Mouse (Mus musculus) MEL (cell line): ENCODE data around the gene Scnn1a. TPM values are rescaled to one million over a fixed set of nuclear protein-coding genes. Genes with fewer than 3 reads are reported as not detected.

Experiments
- DNase-seq: peaks from one replicate; pipeline ENCODE4 v3.0.0; 2011; ENCODE audit warnings: low read depth, low spot score
- H3K27ac ChIP-seq: 2 replicates; pipeline ENCODE4 v1.5.1; 2012; ENCODE audit warnings: low read depth, mild to moderate bottlenecking, control low read depth, low read length, moderate library complexity; ENCODE audit not compliant: control insufficient read depth
- H3K27me3 ChIP-seq, 2 experiments: fragments of 150-350 bp in 1 of 2; sonication (generic) in 1 of 2; 2 replicates each; pipeline ENCODE4 v1.6.1; 2012; ENCODE audit warnings: low read length in 2 of 2, mild to moderate bottlenecking in 2 of 2, improper control_type of control experiment in 1 of 2, moderate library complexity in 1 of 2; ENCODE audit not compliant: insufficient read depth in 2 of 2, control insufficient read depth in 1 of 2
- H3K36me3 ChIP-seq, 2 experiments: 2 replicates each; pipeline ENCODE4 v1.6.1; 2012 to 2014; ENCODE audit warnings: low read length in 2 of 2, improper control_type of control experiment in 1 of 2, inconsistent platforms in 1 of 2, mild to moderate bottlenecking in 1 of 2; ENCODE audit not compliant: insufficient read depth in 2 of 2, control insufficient read depth in 1 of 2
- H3K4me1 ChIP-seq, 2 experiments: fragments of 150-350 bp in 1 of 2; sonication (generic) in 1 of 2; 2 replicates each; pipeline ENCODE4 v1.6.1; 2012; ENCODE audit warnings: low read length in 2 of 2, improper control_type of control experiment in 1 of 2, mild to moderate bottlenecking in 1 of 2; ENCODE audit not compliant: insufficient read depth in 2 of 2, control insufficient read depth in 1 of 2
- H3K4me3 ChIP-seq, 2 experiments: fragments of 150-350 bp in 1 of 2; sonication (generic) in 1 of 2; 2 replicates each; pipeline ENCODE4 v1.5.1; 2012; ENCODE audit warnings: low read depth in 2 of 2, low read length in 2 of 2, mild to moderate bottlenecking in 2 of 2, moderate library complexity in 2 of 2, control low read depth in 1 of 2, improper control_type of control experiment in 1 of 2; ENCODE audit not compliant: control insufficient read depth in 1 of 2, insufficient read depth in 1 of 2
- H3K79me2 ChIP-seq: 2 replicates; pipeline ENCODE4 v1.6.1; 2012; ENCODE audit warnings: mild to moderate bottlenecking, low read length, moderate library complexity; ENCODE audit not compliant: control insufficient read depth, poor library complexity, insufficient read depth
- H3K9ac ChIP-seq: 2 replicates; pipeline ENCODE4 v1.6.1; 2012; ENCODE audit warnings: low read depth, mild to moderate bottlenecking, control low read depth, low read length, moderate library complexity; ENCODE audit not compliant: control insufficient read depth, poor library complexity, severe bottlenecking
- H3K9me3 ChIP-seq: fragments of 150-350 bp; sonication (generic); replicated peaks from 2 replicates; pipeline ENCODE4 v1.6.1; 2012; ENCODE audit warnings: mild to moderate bottlenecking, low read length, improper control_type of control experiment, moderate library complexity; ENCODE audit not compliant: insufficient read depth
- CTCF ChIP-seq, 3 experiments: IDR thresholded peaks in 2 of 3; conservative IDR thresholded peaks in 1 of 3; 2 replicates each; pipeline ENCODE4 v1.5.1; 2011 to 2012; ENCODE audit warnings: low read length in 3 of 3, low read depth in 2 of 3, mild to moderate bottlenecking in 2 of 3, improper control_type of control experiment in 1 of 3, inconsistent platforms in 1 of 3, mixed read lengths in 1 of 3, moderate library complexity in 1 of 3; ENCODE audit not compliant: control insufficient read depth in 1 of 3, insufficient read depth in 1 of 3, poor library complexity in 1 of 3, severe bottlenecking in 1 of 3
- ELF1 ChIP-seq: IDR thresholded peaks from 2 replicates; pipeline ENCODE4 v1.6.1; 2014; ENCODE audit warnings: low read depth, mild to moderate bottlenecking, inconsistent platforms, low read length, improper control_type of control experiment, moderate library complexity
- EP300 ChIP-seq, 2 experiments: IDR thresholded peaks; 2 replicates each; pipeline ENCODE4 v1.6.1; 2011; ENCODE audit warnings: improper control_type of control experiment in 2 of 2, low read length in 2 of 2, low read depth in 1 of 2, mild to moderate bottlenecking in 1 of 2
- GABPA ChIP-seq: IDR thresholded peaks from 2 replicates; pipeline ENCODE4 v1.6.1; 2012; ENCODE audit warnings: low read depth, mild to moderate bottlenecking, inconsistent platforms, low read length, improper control_type of control experiment, moderate library complexity
- GATA1 ChIP-seq: IDR thresholded peaks from 2 replicates; pipeline ENCODE4 v1.6.1; 2011; ENCODE audit warnings: low read depth, low read length, improper control_type of control experiment
- MAFK ChIP-seq: IDR thresholded peaks from 2 replicates; pipeline ENCODE4 v1.6.1; 2011; ENCODE audit warnings: low read depth, mild to moderate bottlenecking, low read length, improper control_type of control experiment, borderline replicate concordance
- MAX ChIP-seq: IDR thresholded peaks from 2 replicates; pipeline ENCODE4 v1.6.1; 2011; ENCODE audit warnings: low read length, improper control_type of control experiment
- MEF2A ChIP-seq: IDR thresholded peaks from 2 replicates; pipeline ENCODE4 v1.6.1; 2014; ENCODE audit warnings: low read depth, mild to moderate bottlenecking, inconsistent platforms, low read length, improper control_type of control experiment; ENCODE audit not compliant: poor library complexity, insufficient replicate concordance, severe bottlenecking; ENCODE audit errors: extremely low read depth
- MYB ChIP-seq: IDR thresholded peaks from 2 replicates; pipeline ENCODE4 v1.6.1; 2011; ENCODE audit warnings: mild to moderate bottlenecking, low read depth, low read length, improper control_type of control experiment
- NRF1 ChIP-seq: IDR thresholded peaks from 2 replicates; pipeline ENCODE4 v1.6.1; 2014; ENCODE audit warnings: low read depth, mild to moderate bottlenecking, inconsistent platforms, low read length, improper control_type of control experiment, moderate library complexity; ENCODE audit not compliant: poor library complexity, insufficient read depth, severe bottlenecking
- POLR2A ChIP-seq, 2 experiments: IDR thresholded peaks; 2 replicates each; pipeline ENCODE4 v1.6.1; 2011 to 2012; ENCODE audit warnings: low read length in 2 of 2, mild to moderate bottlenecking in 2 of 2, control low read depth in 1 of 2, improper control_type of control experiment in 1 of 2, low read depth in 1 of 2, moderate library complexity in 1 of 2; ENCODE audit not compliant: control insufficient read depth in 1 of 2, insufficient read depth in 1 of 2, poor library complexity in 1 of 2
- POLR2AphosphoS2 ChIP-seq: IDR thresholded peaks from 2 replicates; pipeline ENCODE4 v1.6.1; 2011; ENCODE audit warnings: low read length, improper control_type of control experiment
- POLR2AphosphoS5 ChIP-seq: IDR thresholded peaks from 2 replicates; pipeline ENCODE4 v1.6.1; 2012; ENCODE audit warnings: low read depth, borderline replicate concordance, mild to moderate bottlenecking, inconsistent platforms, low read length, moderate library complexity, mixed read lengths
- RAD21 ChIP-seq: IDR thresholded peaks from 2 replicates; pipeline ENCODE4 v1.6.1; 2011; ENCODE audit warnings: mild to moderate bottlenecking, low read depth, low read length, improper control_type of control experiment
- RCOR1 ChIP-seq: IDR thresholded peaks from 2 replicates; pipeline ENCODE4 v1.6.1; 2012; ENCODE audit warnings: low read depth, mild to moderate bottlenecking, inconsistent platforms, low read length, improper control_type of control experiment
- SIN3A ChIP-seq: IDR thresholded peaks from 2 replicates; pipeline ENCODE4 v1.6.1; 2012; ENCODE audit warnings: low read length, improper control_type of control experiment, inconsistent platforms
- SMC3 ChIP-seq: IDR thresholded peaks from 2 replicates; pipeline ENCODE4 v1.6.1; 2011; ENCODE audit warnings: low read depth, low read length, improper control_type of control experiment
- TBP ChIP-seq: IDR thresholded peaks from 2 replicates; pipeline ENCODE4 v1.8.0; 2011; ENCODE audit warnings: low read depth, low read length, improper control_type of control experiment
- TCF12 ChIP-seq: IDR thresholded peaks from 2 replicates; pipeline ENCODE4 v1.6.1; 2014; ENCODE audit warnings: low read depth, mild to moderate bottlenecking, inconsistent platforms, low read length, improper control_type of control experiment, moderate library complexity
- ZKSCAN1 ChIP-seq: IDR thresholded peaks from 2 replicates; pipeline ENCODE4 v1.6.1; 2012; ENCODE audit warnings: low read depth, mild to moderate bottlenecking, inconsistent platforms, low read length, improper control_type of control experiment, moderate library complexity
- ZMIZ1 ChIP-seq: IDR thresholded peaks from 2 replicates; pipeline ENCODE4 v1.6.1; 2012; ENCODE audit warnings: low read depth, mild to moderate bottlenecking, inconsistent platforms, low read length, improper control_type of control experiment, moderate library complexity
- ZNF384 ChIP-seq: IDR thresholded peaks from 2 replicates; pipeline ENCODE4 v1.6.1; 2012; ENCODE audit warnings: low read depth, mild to moderate bottlenecking, inconsistent platforms, low read length, improper control_type of control experiment
- polyA plus RNA-seq, 2 experiments: library from polyadenylated mRNA; stranded (reverse) in 1 of 2; unstranded in 1 of 2; fragments of >175 nt in 1 of 2; fragments of >200 nt in 1 of 2; gene quantifications; 2 replicates each; pipeline versions ENCODE4 v1.2.1 to v1.2.4; 2012; ENCODE audit warnings: low replicate concordance in 2 of 2, low read depth in 1 of 2; ENCODE audit not compliant: insufficient read length in 2 of 2, insufficient read depth in 1 of 2, missing spikeins in 1 of 2
- total RNA-seq: library from RNA; depleted of rRNA; stranded (reverse); fragments of 300-350 nt; gene quantifications from 2 replicates; pipeline ENCODE4 v1.2.3, GENCODE M21; 2012

Gene Scnn1a
- total and polyA plus RNA-seq, 3 experiments = 0.50 TPM; not detected in 2

- Histone ChIP-seq H3K27me3 (peaks cover 0 to 2% of the 10 kb centered on the region in 2 experiments; a peak in 2 of 4 replicates), H3K27ac (no peak overlapping the region), H3K4me3 (no peak overlapping the region), H3K9me3 (no peaks in the 10 kb centered on the region), H3K36me3 (no peaks in the 10 kb centered on the region), H3K4me1 (no peaks in the 10 kb centered on the region), H3K79me2 (no peaks in the 10 kb centered on the region), H3K9ac (no peak overlapping the region)
- peak; percentile 40 for DNase-seq
- no peak for TF ChIP-seq MAX
- peak; percentile 24 for TF ChIP-seq SMC3
- no peak for TF ChIP-seq TBP
- TF ChIP-seq CTCF (IDR thresholded peaks at IDR 0.05 in 2 of 3, conservative IDR thresholded peaks at IDR 0.05 in 1 of 3; ENCODE audit: control insufficient read depth in 1 of 3, insufficient read depth in 1 of 3, low read depth in 2 of 3, low read length in 3 of 3, poor library complexity in 1 of 3, severe bottlenecking in 1 of 3) = peak; percentile 37 to 72 (median 54)
- peak; percentile 18 for TF ChIP-seq RAD21
Measured at GRCm38 (mm10) chr6:125385066-125385974, 64.9 kb downstream of the Scnn1a start.

GRCm38 (mm10) chr6:125386080-125386479 is 65.6 kb downstream of the Scnn1a start:
- Histone ChIP-seq H3K27me3 (peaks cover 0 to 2% of the 10 kb centered on the region in 2 experiments; a peak in 2 of 4 replicates), H3K4me1 (no peaks in the 10 kb centered on the region), H3K4me3 (no peak overlapping the region), H3K79me2 (no peaks in the 10 kb centered on the region), H3K36me3 (no peaks in the 10 kb centered on the region), H3K27ac (no peak overlapping the region), H3K9ac (no peak overlapping the region), H3K9me3 (no peaks in the 10 kb centered on the region)
- no peak for DNase-seq
- TF ChIP-seq MYB (no peak), CTCF (IDR thresholded peaks at IDR 0.05 in 2 of 3, conservative IDR thresholded peaks at IDR 0.05 in 1 of 3; ENCODE audit: control insufficient read depth in 1 of 3, insufficient read depth in 1 of 3, low read depth in 2 of 3, low read length in 3 of 3, poor library complexity in 1 of 3, severe bottlenecking in 1 of 3) (no peak), GABPA (no peak)

GRCm38 (mm10) chr6:125389853-125390252 is 69.4 kb downstream of the Scnn1a start:
- TF ChIP-seq RCOR1 = no peak
- no peak for TF ChIP-seq GATA1
- no peak for TF ChIP-seq NRF1
- no peak for TF ChIP-seq GABPA
- TF ChIP-seq MAFK = no peak
- TF ChIP-seq ZNF384 = no peak
- TF ChIP-seq ZMIZ1 = no peak
- TF ChIP-seq MEF2A = no peak
- TF ChIP-seq EP300 (IDR thresholded peaks at IDR 0.05; ENCODE audit: low read depth in 1 of 2, low read length in 2 of 2) = no peak
- no peak for TF ChIP-seq SMC3
- no peak for TF ChIP-seq SIN3A
- TF ChIP-seq RAD21 = no peak
- no peak for TF ChIP-seq POLR2AphosphoS5
- no peak for TF ChIP-seq MAX
- TF ChIP-seq ELF1 = no peak
- no peak for TF ChIP-seq POLR2AphosphoS2
- no peak for TF ChIP-seq POLR2A (IDR thresholded peaks at IDR 0.05; ENCODE audit: control insufficient read depth in 1 of 2, insufficient read depth in 1 of 2, low read depth in 1 of 2, low read length in 2 of 2, poor library complexity in 1 of 2)
- no peak for TF ChIP-seq MYB
- no peak for TF ChIP-seq TCF12
- no peak for TF ChIP-seq ZKSCAN1
- H3K79me2 ChIP-seq = no peaks in the 10 kb centered on the region
- H3K27me3 ChIP-seq = peaks cover 0 to 2% of the 10 kb centered on the region in 2 experiments; a peak in 1 of 4 replicates
- no peaks in the 10 kb centered on the region for H3K4me1 ChIP-seq
- H3K27ac ChIP-seq = no peak overlapping the region
- H3K9me3 ChIP-seq = no peaks in the 10 kb centered on the region
- H3K9ac ChIP-seq = no peak overlapping the region
- no peaks in the 10 kb centered on the region for H3K36me3 ChIP-seq
- DNase-seq = no peak
- no peak overlapping the region for H3K4me3 ChIP-seq
